Mouse (Mus musculus) midbrain, embryonic 16.5 days (tissue): ENCODE data around the gene Megf11. TPM values are rescaled to one million over a fixed set of nuclear protein-coding genes. Genes with fewer than 3 reads are reported as not detected.
A peak's percentile ranks its signal among the peaks of the same experiment; 100 is the strongest.

Experiments
- ATAC-seq: fragments of 200-750 bp; cut with Nextera tagmentation; 2 replicates; pipeline ENCODE4 v1.8.0; 2017; ENCODE audit warnings: moderate TSS enrichment
- H3K27ac ChIP-seq: fragments of 300-500 bp; sonication (generic); 2 replicates; pipeline ENCODE4 v1.5.1; 2014; ENCODE audit warnings: mild to moderate bottlenecking, low read length, mixed read lengths
- H3K27me3 ChIP-seq: fragments of 300-500 bp; sonication (generic); 2 replicates; pipeline ENCODE4 v1.6.1; 2014; ENCODE audit warnings: low read depth, low read length, mixed read lengths; ENCODE audit not compliant: control insufficient read depth, insufficient read depth
- H3K36me3 ChIP-seq: fragments of 300-500 bp; sonication (generic); 2 replicates; pipeline ENCODE4 v1.6.1; 2014; ENCODE audit warnings: mild to moderate bottlenecking, low read length, moderate library complexity, mixed read lengths; ENCODE audit not compliant: control insufficient read depth, insufficient read depth
- H3K4me1 ChIP-seq: fragments of 300-500 bp; sonication (generic); 2 replicates; pipeline ENCODE4 v1.6.1; 2014; ENCODE audit warnings: mild to moderate bottlenecking, low read length, mixed read lengths; ENCODE audit not compliant: control insufficient read depth, insufficient read depth
- H3K4me2 ChIP-seq: fragments of 300-500 bp; sonication (generic); 2 replicates; pipeline ENCODE4 v1.6.1; 2014; ENCODE audit warnings: mild to moderate bottlenecking, low read length, mixed read lengths
- H3K4me3 ChIP-seq: fragments of 300-500 bp; sonication (generic); 2 replicates; pipeline ENCODE4 v1.5.1; 2014; ENCODE audit warnings: low read depth, mild to moderate bottlenecking, low read length, moderate library complexity, mixed read lengths
- H3K9ac ChIP-seq: fragments of 300-500 bp; sonication (generic); 2 replicates; pipeline ENCODE4 v1.6.1; 2014; ENCODE audit warnings: low read depth, low read length, mixed read lengths
- H3K9me3 ChIP-seq: fragments of 300-500 bp; sonication (generic); replicated peaks from 2 replicates; pipeline ENCODE4 v1.6.1; 2014; ENCODE audit warnings: mild to moderate bottlenecking, low read length, mixed read lengths; ENCODE audit not compliant: control insufficient read depth, poor library complexity, severe bottlenecking
- WGBS: fragments of 180-500 bp; shearing (Covaris S2); extraction: QIAGEN DNeasy Blood & Tissue Kit; methylation state at CpG from one replicate; pipeline ENCODE4 v1.1.7; 2014; 5-methylcytosine and 5-hydroxymethylcytosine counted together
- polyA plus RNA-seq: library from polyadenylated mRNA; unstranded; fragments of >200 nt; fragmentation: Nextera tagmentation; extraction: Ambion mirVana; gene quantifications from 2 replicates; pipeline ENCODE4 v1.2.1, GENCODE M21; 2015

The Megf11 gene
- polyA plus RNA-seq, 1 experiment from 2014 or later, result 20.5 TPM

- no peaks in the 10 kb centered on the region for H3K36me3 ChIP-seq
- ATAC-seq, result no peak
- no peak overlapping the region for H3K4me3 ChIP-seq
- H3K9me3 ChIP-seq, result no peaks in the 10 kb centered on the region
- H3K4me1 ChIP-seq, result peaks cover 13% of the 10 kb centered on the region
- H3K9ac ChIP-seq, result no peak overlapping the region
- H3K4me2 ChIP-seq, result no peak overlapping the region
- WGBS, result 88% methylated on average over 1 of the region's 1 CpGs
- H3K27ac ChIP-seq, result no peak overlapping the region
- no peaks in the 10 kb centered on the region; the same call in 1 of the 2 replicates for H3K27me3 ChIP-seq
Observed at GRCm38 (mm10) chr9:64551307-64551706, 165.9 kb downstream of the Megf11 start.

GRCm38 (mm10) chr9:64552046-64552445 lies 166.6 kb downstream of the Megf11 start:
- H3K4me1 ChIP-seq, result peaks cover 12% of the 10 kb centered on the region
- H3K9ac ChIP-seq, result no peak overlapping the region
- H3K27ac ChIP-seq, result no peak overlapping the region
- no peaks in the 10 kb centered on the region for H3K36me3 ChIP-seq
- no peak overlapping the region for H3K4me3 ChIP-seq
- WGBS, result 67% methylated on average over 4 of the region's 4 CpGs
- no peak for ATAC-seq
- H3K4me2 ChIP-seq, result no peak overlapping the region
- H3K27me3 ChIP-seq, result no peaks in the 10 kb centered on the region; the same call in 1 of the 2 replicates
- no peaks in the 10 kb centered on the region for H3K9me3 ChIP-seq

- WGBS, result 79% methylated on average over 4 of the region's 4 CpGs
- H3K4me2 ChIP-seq, result no peak overlapping the region
- H3K27ac ChIP-seq, result no peak overlapping the region
- ATAC-seq, result no peak
- no peaks in the 10 kb centered on the region for H3K36me3 ChIP-seq
- H3K4me3 ChIP-seq, result no peak overlapping the region
- H3K9me3 ChIP-seq, result no peaks in the 10 kb centered on the region
- H3K4me1 ChIP-seq, result peaks cover 12% of the 10 kb centered on the region
- no peaks in the 10 kb centered on the region; the same call in 1 of the 2 replicates for H3K27me3 ChIP-seq
- no peak overlapping the region for H3K9ac ChIP-seq
Observed at GRCm38 (mm10) chr9:64553441-64553840, 168.0 kb downstream of the Megf11 start.

GRCm38 (mm10) chr9:64555620-64556019 lies 170.2 kb downstream of the Megf11 start:
- no peak overlapping the region for H3K4me2 ChIP-seq
- no peaks in the 10 kb centered on the region for H3K9me3 ChIP-seq
- H3K27ac ChIP-seq, result no peak overlapping the region; the same call in 1 of the 2 replicates
- H3K4me3 ChIP-seq, result no peak overlapping the region
- WGBS, result 32% methylated on average over 7 of the region's 7 CpGs
- H3K36me3 ChIP-seq, result no peaks in the 10 kb centered on the region
- ATAC-seq, result peak; percentile 64; the same call in 1 of the 2 replicates
- peaks cover 8% of the 10 kb centered on the region for H3K4me1 ChIP-seq
- H3K9ac ChIP-seq, result no peak overlapping the region
- H3K27me3 ChIP-seq, result no peaks in the 10 kb centered on the region; the same call in 1 of the 2 replicates

GRCm38 (mm10) chr9:64557110-64557745 lies 171.8 kb downstream of the Megf11 start:
- no peak overlapping the region for H3K4me2 ChIP-seq
- no peaks in the 10 kb centered on the region for H3K9me3 ChIP-seq
- peaks cover 8% of the 10 kb centered on the region for H3K4me1 ChIP-seq
- 90% methylated on average over 11 of the region's 11 CpGs for WGBS
- H3K27ac ChIP-seq, result no peak overlapping the region
- no peak overlapping the region for H3K9ac ChIP-seq
- H3K4me3 ChIP-seq, result no peak overlapping the region
- no peaks in the 10 kb centered on the region; the same call in 1 of the 2 replicates for H3K27me3 ChIP-seq
- H3K36me3 ChIP-seq, result no peaks in the 10 kb centered on the region
- no peak for ATAC-seq

GRCm38 (mm10) chr9:64557846-64558530 lies 172.6 kb downstream of the Megf11 start:
- H3K9me3 ChIP-seq, result no peaks in the 10 kb centered on the region
- WGBS, result 94% methylated on average over 7 of the region's 7 CpGs
- ATAC-seq, result no peak
- H3K4me3 ChIP-seq, result no peak overlapping the region
- H3K9ac ChIP-seq, result no peak overlapping the region
- H3K27me3 ChIP-seq, result no peaks in the 10 kb centered on the region; the same call in 1 of the 2 replicates
- H3K36me3 ChIP-seq, result no peaks in the 10 kb centered on the region
- no peak overlapping the region for H3K4me2 ChIP-seq
- H3K27ac ChIP-seq, result no peak overlapping the region
- H3K4me1 ChIP-seq, result peaks cover 8% of the 10 kb centered on the region

GRCm38 (mm10) chr9:64564315-64564767 lies 178.9 kb downstream of the Megf11 start:
- H3K36me3 ChIP-seq, result no peaks in the 10 kb centered on the region
- no peaks in the 10 kb centered on the region for H3K4me1 ChIP-seq
- H3K4me2 ChIP-seq, result no peak overlapping the region
- H3K27me3 ChIP-seq, result no peaks in the 10 kb centered on the region
- WGBS, result 79% methylated on average over 5 of the region's 5 CpGs
- H3K9ac ChIP-seq, result no peak overlapping the region
- no peak for ATAC-seq
- no peak overlapping the region for H3K27ac ChIP-seq
- no peaks in the 10 kb centered on the region for H3K9me3 ChIP-seq
- no peak overlapping the region for H3K4me3 ChIP-seq

- ATAC-seq, result no peak
- no peak overlapping the region for H3K9ac ChIP-seq
- H3K4me3 ChIP-seq, result no peak overlapping the region
Observed at GRCm38 (mm10) chr9:64565915-64566314, 180.5 kb downstream of the Megf11 start.

GRCm38 (mm10) chr9:64566376-64566775 lies 180.9 kb downstream of the Megf11 start:
- Histone ChIP-seq H3K27me3 (no peaks in the 10 kb centered on the region), H3K27ac (no peak overlapping the region), H3K4me3 (no peak overlapping the region), H3K4me1 (0 out of 2 replicates have a peak, but pooled peaks cover 3% of the 10 kb centered on the region), H3K9me3 (no peaks in the 10 kb centered on the region), H3K9ac (no peak overlapping the region), H3K4me2 (no peak overlapping the region), H3K36me3 (no peaks in the 10 kb centered on the region)
- WGBS, result 58% methylated on average over 2 of the region's 2 CpGs
- ATAC-seq, result no peak

More at GRCm38 (mm10) chr9:64565915-64566314, 180.5 kb downstream of the Megf11 start:
- H3K4me2 ChIP-seq, result no peak overlapping the region
- no peaks in the 10 kb centered on the region for H3K27me3 ChIP-seq
- no peak overlapping the region for H3K27ac ChIP-seq
- no peaks in the 10 kb centered on the region for H3K36me3 ChIP-seq
- 0 out of 2 replicates have a peak, but pooled peaks cover 3% of the 10 kb centered on the region for H3K4me1 ChIP-seq
- H3K9me3 ChIP-seq, result no peaks in the 10 kb centered on the region
